In the genomic region with DNA sequence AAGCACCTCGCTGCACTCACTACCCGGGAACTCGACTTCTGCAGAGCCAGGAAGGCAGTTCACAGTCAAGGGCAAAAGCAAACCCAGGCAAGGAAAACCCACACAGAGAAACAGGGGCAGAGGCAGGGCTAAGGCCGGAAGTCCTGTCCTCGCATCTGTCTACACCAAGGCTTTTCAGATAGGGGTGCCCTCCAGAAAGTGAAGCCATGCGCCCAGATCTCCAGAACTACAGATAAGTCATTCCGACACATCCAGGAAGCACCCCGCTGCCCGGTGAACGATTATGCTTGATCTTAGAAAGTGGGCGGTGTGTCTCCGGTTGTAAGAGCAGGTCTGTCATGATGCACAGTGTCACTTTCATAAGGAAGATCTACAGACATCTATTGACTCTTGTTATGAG, we compare ENCODE assay signal across 9 mouse cellular contexts.
DNase-seq lines count a peak whose midpoint lies in the region; ATAC-seq lines count a peak whose summit lies in the region.
"Had no signal": no experiment of that assay in that cellular context is flagged by ENCODE, and none has a peak within 500 bp of the region (broad histone marks: within the 10 kb centered on the region; RNA-seq: fewer than 3 reads in every experiment).

No protein-coding gene starts in this region.

- peak overlapping the region; percentile 21; the same call in 1 of the 2 replicates for H3K9ac ChIP-seq in neural tube, embryonic 15.5 days (replicated peaks)
- H3K9ac ChIP-seq: limb, embryonic 15.5 days had no signal

- peaks cover 22% of the 10 kb centered on the region for H3K4me1 ChIP-seq in megakaryocyte, embryonic 14.5 days
- H3K4me1 ChIP-seq in neural tube, embryonic 15.5 days: peaks cover 24% of the 10 kb centered on the region

- peaks cover 4% of the 10 kb centered on the region for H3K27me3 ChIP-seq in megakaryocyte, embryonic 14.5 days (replicated peaks)
- H3K27me3 ChIP-seq in neural tube, embryonic 15.5 days (replicated peaks): no peaks in the 10 kb centered on the region
- H3K27me3 ChIP-seq: limb, embryonic 15.5 days had no signal

- 76% methylated on average over 12 of the region's 12 CpGs for WGBS in neural tube, embryonic 15.5 days

- ATAC-seq in frontal cortex, adult (ENCODE audit: low TSS enrichment): peak; percentile 18
- no peak for ATAC-seq in megakaryocyte, adult 5-6 weeks (ENCODE audit: poor library complexity, severe bottlenecking)
- ATAC-seq in neural tube, embryonic 15.5 days (ENCODE audit: low FRiP score): no peak
- no peak for ATAC-seq in granulocyte monocyte progenitor cell, adult 5-6 weeks (replicated peaks; ENCODE audit: poor library complexity, severe bottlenecking)

- H3K36me3 ChIP-seq in megakaryocyte, embryonic 14.5 days (replicated peaks; ENCODE audit: low read length): no peaks in the 10 kb centered on the region
- H3K36me3 ChIP-seq in neural tube, embryonic 15.5 days: no peaks in the 10 kb centered on the region
- H3K36me3 ChIP-seq: limb, embryonic 15.5 days had no signal

- H3K27ac ChIP-seq in neural tube, embryonic 15.5 days (replicated peaks): no peak overlapping the region
- H3K27ac ChIP-seq: limb, embryonic 15.5 days had no signal

- DNase-seq in frontal cortex, adult 2 months (ENCODE audit: extremely low spot score in 1 of 2, low spot score in 1 of 2): no peak
- DNase-seq in cerebellum, postnatal 14 days: peak; percentile 27 to 41
- no peak for DNase-seq in gastrocnemius, postnatal 10 days

- H3K4me3 ChIP-seq in megakaryocyte, embryonic 14.5 days (replicated peaks): peak overlapping the region; percentile 28
- H3K4me3 ChIP-seq in neural tube, embryonic 15.5 days (replicated peaks): peak overlapping the region; percentile 52

- H3K4me2 ChIP-seq in neural tube, embryonic 15.5 days: peak overlapping the region; percentile 70

- H3K9me3 ChIP-seq in megakaryocyte, embryonic 14.5 days: 0 out of 2 replicates have a peak, but pooled peaks cover 4% of the 10 kb centered on the region
- H3K9me3 ChIP-seq in neural tube, embryonic 15.5 days (replicated peaks): no peaks in the 10 kb centered on the region
- H3K9me3 ChIP-seq: limb, embryonic 15.5 days had no signal

Comparison
In these comparisons a context has a peak if more than half of its experiments do, and no peak if none do; other contexts are left out.
1. DNase-seq: peak in cerebellum, postnatal 14 days (2 of 2); none in frontal cortex, adult 2 months (0 of 2) and gastrocnemius, postnatal 10 days (single experiment).